Mouse (Mus musculus) Patski (cell line): ENCODE data around the gene Coq7. TPM values are rescaled to one million over a fixed set of nuclear protein-coding genes. Genes with fewer than 3 reads are reported as not detected.

Source experiments
- ATAC-seq: fragments of 100-300 bp; one replicate; pipeline ENCODE4 v1.8.0; 2021
- CTCF ChIA-PET: fragments of 350-600 bp; sonication (Branson Sonifier 250); formaldehyde crosslinking; loops from one replicate; lab custom pipeline; 2022; ENCODE audit warnings: inconsistent platforms; lab: Charles Lee
- POLR2A ChIA-PET: fragments of 350-600 bp; sonication (Branson Sonifier 250); formaldehyde crosslinking; loops from one replicate; lab custom pipeline; 2022; ENCODE audit warnings: antibody characterized with exemption, inconsistent platforms; lab: Charles Lee
- DNase-seq: peaks from one replicate; pipeline ENCODE4 v3.0.0-alpha.2; 2011; ENCODE audit warnings: low read depth, low spot score
- H3K27me3 ChIP-seq: fragments of 371-371 bp; one replicate; pipeline ENCODE4 v1.5.1; 2021
- CTCF ChIP-seq: fragments of 100-300 bp; IDR thresholded peaks from one replicate; pipeline ENCODE4 v1.5.1; 2021
- in situ Hi-C: fragments of 300-500 bp; cut with MboI; formaldehyde crosslinking; loops from 3 replicates; pipeline ENCODE4 v1.11.1; 2018; ENCODE audit warnings: low pct_unique_long_range_greater_than_20kb, mixed read lengths
- polyA plus RNA-seq: library from polyadenylated mRNA; unstranded; gene quantifications from one replicate; pipeline ENCODE4 v1.2.3, GENCODE M21; 2021

Gene Coq7
- polyA plus RNA-seq = 61.7 TPM

GRCm38 (mm10) chr7:118533178-118533578 lies at the start of gene Coq7:
Coq7 (minus strand) TSS chr7:118533356.
- H3K27me3 ChIP-seq = no peaks in the 10 kb centered on the region
- peak; percentile 89 for DNase-seq
- in situ Hi-C loops = no loop called here
- TF ChIP-seq CTCF = no peak
- ATAC-seq = peak; percentile 92
- POLR2A ChIA-PET = interaction anchor here (1.3 to 1.8 kb wide), 2 partner anchors 33 to 85 kb away, joined by 3 to 5 read pairs; partner anchors contain the start of gene Syt17
- CTCF ChIA-PET = interaction anchor here (1.4 to 1.5 kb wide), 2 partner anchors 12 to 15 kb away, joined by 4 to 7 read pairs; no protein-coding TSS in a partner anchor

- in situ Hi-C loops = no loop called here
- ChIA-PET CTCF (no interaction called here), POLR2A (interaction anchor here (1.0 kb wide), 1 partner anchor 115 kb away, joined by 3 read pairs; no protein-coding TSS in a partner anchor)
- H3K27me3 ChIP-seq = peaks cover 13% of the 10 kb centered on the region
- ATAC-seq (no peak), DNase-seq (no peak)
- TF ChIP-seq CTCF = no peak
Observed at GRCm38 (mm10) chr7:118579938-118580337, 46.8 kb upstream of the Coq7 start.

GRCm38 (mm10) chr7:118578269-118578668 lies 45.1 kb upstream of the Coq7 start:
- in situ Hi-C loops = no loop called here
- ATAC-seq (no peak), DNase-seq (no peak)
- POLR2A ChIA-PET = no interaction called here
- TF ChIP-seq CTCF = no peak
- CTCF ChIA-PET = interaction anchor here (1.2 kb wide), 1 partner anchor 17 kb away, joined by 3 read pairs; no protein-coding TSS in a partner anchor
- peaks cover 4% of the 10 kb centered on the region for H3K27me3 ChIP-seq

GRCm38 (mm10) chr7:118572039-118572438 lies 38.9 kb upstream of the Coq7 start:
- DNase-seq (no peak), ATAC-seq (no peak)
- in situ Hi-C loops = no loop called here
- no peaks in the 10 kb centered on the region for H3K27me3 ChIP-seq
- no peak for TF ChIP-seq CTCF
- CTCF ChIA-PET = no interaction called here
- POLR2A ChIA-PET = no interaction called here

GRCm38 (mm10) chr7:118571350-118571749 lies 38.2 kb upstream of the Coq7 start:
- POLR2A ChIA-PET = no interaction called here
- CTCF ChIA-PET = no interaction called here
- DNase-seq (no peak), ATAC-seq (no peak)
- no peak for TF ChIP-seq CTCF
- in situ Hi-C loops = no loop called here
- no peaks in the 10 kb centered on the region for H3K27me3 ChIP-seq

GRCm38 (mm10) chr7:118569121-118569543 lies 36.0 kb upstream of the Coq7 start:
- ATAC-seq = no peak
- ChIA-PET CTCF (no interaction called here), POLR2A (no interaction called here)
- in situ Hi-C loops = no loop called here
- H3K27me3 ChIP-seq = peaks cover 7% of the 10 kb centered on the region
- no peak for TF ChIP-seq CTCF
- no peak for DNase-seq

- ATAC-seq (no peak), DNase-seq (no peak)
- no peak for TF ChIP-seq CTCF
- in situ Hi-C loops = no loop called here
- ChIA-PET CTCF (no interaction called here), POLR2A (no interaction called here)
- H3K27me3 ChIP-seq = peaks cover 5% of the 10 kb centered on the region
Observed at GRCm38 (mm10) chr7:118554290-118554689, 21.1 kb upstream of the Coq7 start.

- no peak for TF ChIP-seq CTCF
- ATAC-seq (no peak), DNase-seq (no peak)
- CTCF ChIA-PET = no interaction called here
- peaks cover 4% of the 10 kb centered on the region for H3K27me3 ChIP-seq
- POLR2A ChIA-PET = no interaction called here
- in situ Hi-C loops = no loop called here
Observed at GRCm38 (mm10) chr7:118553881-118554280, 20.7 kb upstream of the Coq7 start.

- POLR2A ChIA-PET = no interaction called here
- CTCF ChIA-PET = interaction anchor here (1.5 kb wide), 1 partner anchor 14 kb away, joined by 7 read pairs; the partner anchor contains the start of gene Coq7
- no peak for DNase-seq
- TF ChIP-seq CTCF = no peak
- in situ Hi-C loops = no loop called here
- H3K27me3 ChIP-seq = no peaks in the 10 kb centered on the region
- no peak for ATAC-seq
Observed at GRCm38 (mm10) chr7:118547451-118547850, 14.3 kb upstream of the Coq7 start.

- H3K27me3 ChIP-seq = no peaks in the 10 kb centered on the region
- ATAC-seq (no peak), DNase-seq (no peak)
- ChIA-PET POLR2A (no interaction called here), CTCF (no interaction called here)
- TF ChIP-seq CTCF = no peak
- in situ Hi-C loops = no loop called here
Observed at GRCm38 (mm10) chr7:118544128-118544527, 11.0 kb upstream of the Coq7 start.

- H3K27me3 ChIP-seq = no peaks in the 10 kb centered on the region
- ChIA-PET POLR2A (no interaction called here), CTCF (no interaction called here)
- TF ChIP-seq CTCF = no peak
- DNase-seq (no peak), ATAC-seq (no peak)
- in situ Hi-C loops = no loop called here
Observed at GRCm38 (mm10) chr7:118535076-118535475, 1.9 kb upstream of the Coq7 start.

- TF ChIP-seq CTCF = no peak
- in situ Hi-C loops = no loop called here
- no peaks in the 10 kb centered on the region for H3K27me3 ChIP-seq
- POLR2A ChIA-PET = no interaction called here
- no peak for ATAC-seq
- CTCF ChIA-PET = interaction anchor here (1.5 kb wide), 1 partner anchor 11 kb away, joined by 4 read pairs; no protein-coding TSS in a partner anchor
- no peak for DNase-seq
Observed at GRCm38 (mm10) chr7:118534326-118534725, 1.2 kb upstream of the Coq7 start.
